Mouse (Mus musculus): ENCODE results near the gene Pogz. TPM values are rescaled to one million over a fixed set of nuclear protein-coding genes. Genes with fewer than 3 reads are reported as not detected.

Pogz gene
- polyA plus RNA-seq, 1 experiment from 2014 or later: 9.2 TPM

DNA sequence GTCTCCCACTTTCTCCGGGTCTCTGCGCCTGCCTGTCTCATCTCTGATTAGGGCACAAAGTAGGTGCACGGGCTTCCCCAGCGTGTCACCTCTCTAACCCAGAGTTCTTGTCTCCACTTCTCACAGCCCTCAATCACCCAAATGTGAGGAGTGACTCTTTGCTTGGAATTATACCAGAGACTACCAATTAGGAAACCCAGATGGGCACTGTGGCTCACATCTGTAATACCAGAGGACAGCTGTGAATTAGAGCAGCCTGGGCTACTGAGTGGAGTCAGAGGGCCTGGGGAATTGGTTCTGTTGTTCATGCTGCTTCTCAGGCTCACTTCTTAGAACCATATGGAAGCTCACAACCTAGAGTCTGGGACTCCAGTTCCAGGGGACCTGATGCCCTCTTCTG, 32.4 kb upstream of the Pogz start:
- H3K27me3 ChIP-seq (replicated peaks; ENCODE audit: control insufficient read depth, insufficient read depth, low read length): no peaks in the 10 kb centered on the region
- H3K4me1 ChIP-seq (ENCODE audit: control insufficient read depth, insufficient read depth, low read length): 0 out of 2 replicates have a peak, but pooled peaks cover 4% of the 10 kb centered on the region
- no peaks in the 10 kb centered on the region for H3K36me3 ChIP-seq (ENCODE audit: control insufficient read depth, insufficient read depth, low read length)
- H3K4me2 ChIP-seq (ENCODE audit: low read depth, low read length): no peak overlapping the region
- no peak overlapping the region for H3K9ac ChIP-seq (ENCODE audit: low read depth, low read length)
- 87% methylated on average over 4 of the region's 4 CpGs for WGBS
- ATAC-seq: no peak
- no peak overlapping the region for H3K4me3 ChIP-seq (ENCODE audit: low read length)
- no peak overlapping the region for H3K27ac ChIP-seq (ENCODE audit: low read length)
- no peaks in the 10 kb centered on the region for H3K9me3 ChIP-seq (ENCODE audit: control insufficient read depth, low read length)

- Histone ChIP-seq H3K4me1 (ENCODE audit: control insufficient read depth, insufficient read depth, low read length) (0 out of 2 replicates have a peak, but pooled peaks cover 4% of the 10 kb centered on the region), H3K27ac (ENCODE audit: low read length) (no peak overlapping the region), H3K9me3 (ENCODE audit: control insufficient read depth, low read length) (no peaks in the 10 kb centered on the region), H3K4me3 (ENCODE audit: low read length) (no peak overlapping the region), H3K4me2 (ENCODE audit: low read depth, low read length) (no peak overlapping the region), H3K27me3 (replicated peaks; ENCODE audit: control insufficient read depth, insufficient read depth, low read length) (no peaks in the 10 kb centered on the region), H3K36me3 (ENCODE audit: control insufficient read depth, insufficient read depth, low read length) (no peaks in the 10 kb centered on the region), H3K9ac (ENCODE audit: low read depth, low read length) (no peak overlapping the region)
- 52% methylated on average over 1 of the region's 1 CpGs for WGBS
- no peak for ATAC-seq
Measured at GRCm38 (mm10) chr3:94808296-94808695, 29.1 kb upstream of the Pogz start.

DNA sequence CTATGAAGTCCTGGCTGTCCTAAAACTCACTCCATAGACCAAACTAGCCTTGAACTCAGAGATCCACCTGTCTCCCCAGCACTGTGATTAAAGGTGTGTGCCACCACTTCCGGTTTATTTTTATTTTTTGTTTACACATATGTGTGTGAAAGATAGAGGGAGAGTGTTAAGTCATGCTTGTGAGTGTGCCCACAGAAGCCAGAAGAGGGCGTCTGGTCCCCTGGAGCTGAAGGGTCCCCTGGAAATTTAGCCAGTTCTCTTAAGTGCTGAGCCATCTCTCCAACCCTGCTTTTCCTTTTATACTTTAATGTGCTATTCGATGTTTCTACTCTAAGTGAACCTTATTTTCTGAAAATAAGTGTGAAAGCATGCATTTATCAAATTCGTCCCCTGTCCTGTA, 25.7 kb upstream of the Pogz start:
- 22% methylated on average over 4 of the region's 4 CpGs for WGBS
- no peak overlapping the region for H3K9ac ChIP-seq (ENCODE audit: low read depth, low read length)
- H3K9me3 ChIP-seq (ENCODE audit: control insufficient read depth, low read length): no peaks in the 10 kb centered on the region
- no peak overlapping the region for H3K27ac ChIP-seq (ENCODE audit: low read length)
- ATAC-seq: no peak
- no peaks in the 10 kb centered on the region for H3K36me3 ChIP-seq (ENCODE audit: control insufficient read depth, insufficient read depth, low read length)
- no peak overlapping the region for H3K4me3 ChIP-seq (ENCODE audit: low read length)
- H3K27me3 ChIP-seq (replicated peaks; ENCODE audit: control insufficient read depth, insufficient read depth, low read length): no peaks in the 10 kb centered on the region
- H3K4me1 ChIP-seq (ENCODE audit: control insufficient read depth, insufficient read depth, low read length): no peaks in the 10 kb centered on the region
- H3K4me2 ChIP-seq (ENCODE audit: low read depth, low read length): no peak overlapping the region

DNA sequence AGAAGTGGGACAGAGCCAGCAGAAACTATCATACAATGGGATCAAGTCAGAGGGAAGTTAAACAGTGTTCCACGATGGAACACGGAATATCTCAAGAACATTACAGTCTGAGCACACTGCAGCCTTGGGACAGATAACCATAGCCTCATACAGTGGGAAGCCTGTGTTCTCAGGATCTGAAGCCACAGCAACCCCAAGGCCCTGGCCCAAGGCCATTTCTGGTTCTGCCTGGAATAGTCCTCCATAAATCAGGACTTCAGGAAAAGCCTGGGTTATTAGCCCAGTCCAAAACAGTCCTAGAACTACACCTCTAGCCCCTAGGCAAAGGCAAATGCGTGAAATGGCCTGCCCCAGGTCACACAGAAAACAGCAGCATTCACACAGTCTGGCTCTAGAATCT, 23.7 kb upstream of the Pogz start:
- Histone ChIP-seq H3K27ac (ENCODE audit: low read length) (no peak overlapping the region), H3K4me3 (ENCODE audit: low read length) (no peak overlapping the region), H3K36me3 (ENCODE audit: control insufficient read depth, insufficient read depth, low read length) (no peaks in the 10 kb centered on the region), H3K4me2 (ENCODE audit: low read depth, low read length) (no peak overlapping the region), H3K4me1 (ENCODE audit: control insufficient read depth, insufficient read depth, low read length) (no peaks in the 10 kb centered on the region), H3K27me3 (replicated peaks; ENCODE audit: control insufficient read depth, insufficient read depth, low read length) (no peaks in the 10 kb centered on the region), H3K9me3 (ENCODE audit: control insufficient read depth, low read length) (no peaks in the 10 kb centered on the region), H3K9ac (ENCODE audit: low read depth, low read length) (no peak overlapping the region)
- WGBS: 75% methylated on average over 3 of the region's 3 CpGs
- ATAC-seq: 0 out of 2 replicates have a peak, but pooled peaks have one; percentile 17

DNA sequence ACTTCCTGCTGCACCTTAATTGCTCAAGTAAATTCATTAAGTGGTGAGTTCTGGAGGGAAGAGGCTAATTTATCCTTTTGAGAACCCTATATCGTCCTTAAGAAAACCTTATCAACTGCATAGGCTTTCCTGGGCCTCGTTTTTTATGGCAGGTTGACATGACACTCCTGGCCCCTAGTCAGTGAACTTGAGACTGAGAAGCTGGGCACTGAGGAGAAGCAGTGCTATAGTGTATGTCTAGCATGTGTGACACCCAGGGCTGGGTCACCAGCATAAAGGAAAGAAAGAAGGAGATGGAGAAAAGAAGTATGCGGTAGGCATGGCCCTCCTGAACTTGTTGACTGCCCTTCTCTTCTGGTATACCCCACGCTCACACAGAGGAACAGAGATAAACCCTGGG, 23.3 kb upstream of the Pogz start:
- Histone ChIP-seq H3K9ac (ENCODE audit: low read depth, low read length) (no peak overlapping the region), H3K4me2 (ENCODE audit: low read depth, low read length) (no peak overlapping the region), H3K4me3 (ENCODE audit: low read length) (no peak overlapping the region), H3K27me3 (replicated peaks; ENCODE audit: control insufficient read depth, insufficient read depth, low read length) (no peaks in the 10 kb centered on the region), H3K9me3 (ENCODE audit: control insufficient read depth, low read length) (no peaks in the 10 kb centered on the region), H3K36me3 (ENCODE audit: control insufficient read depth, insufficient read depth, low read length) (no peaks in the 10 kb centered on the region), H3K4me1 (ENCODE audit: control insufficient read depth, insufficient read depth, low read length) (no peaks in the 10 kb centered on the region), H3K27ac (ENCODE audit: low read length) (no peak overlapping the region)
- peak; percentile 88 for ATAC-seq
- 57% methylated on average over 4 of the region's 4 CpGs for WGBS

DNA sequence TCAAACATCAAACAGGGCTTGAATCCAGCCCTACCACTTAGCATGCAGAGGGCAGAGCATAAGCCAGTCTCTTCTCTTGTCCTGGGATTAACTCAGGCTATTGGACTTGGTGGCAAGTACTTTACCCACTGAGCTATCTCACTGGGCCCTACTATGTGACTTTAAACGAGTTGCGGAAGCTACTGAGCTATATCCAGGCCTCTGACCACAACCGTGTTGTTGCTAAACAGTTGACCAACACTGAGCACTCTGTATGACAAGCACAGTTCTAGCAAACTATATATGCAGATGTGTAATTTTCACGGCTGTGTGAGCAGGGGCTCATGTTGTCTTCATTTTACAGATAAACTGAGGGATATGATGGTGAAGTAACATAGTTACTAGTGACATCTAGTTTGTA, 22.7 kb upstream of the Pogz start:
- no peaks in the 10 kb centered on the region for H3K4me1 ChIP-seq (ENCODE audit: control insufficient read depth, insufficient read depth, low read length)
- WGBS: 84% methylated on average over 4 of the region's 4 CpGs

DNA sequence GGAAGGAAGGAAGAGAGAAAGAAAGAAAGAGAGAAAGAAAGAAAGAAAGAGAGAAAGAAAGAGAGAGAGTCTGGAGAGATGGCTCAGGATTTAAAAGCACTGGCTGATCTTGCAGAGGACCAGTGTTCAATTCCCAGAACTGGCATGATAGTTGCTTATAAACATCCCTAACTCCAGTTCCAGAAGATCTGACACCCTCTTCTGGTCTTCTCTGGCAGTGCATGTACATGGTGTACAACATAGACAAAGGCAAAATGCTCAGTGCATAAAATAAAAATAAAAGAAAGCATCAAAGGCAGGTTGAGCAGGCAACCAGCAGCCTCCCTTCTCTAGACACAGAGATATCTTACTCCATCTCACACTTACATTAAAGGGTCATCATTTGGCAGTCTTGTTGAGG, 21.8 kb upstream of the Pogz start:
- no peak for ATAC-seq
- H3K9me3 ChIP-seq (ENCODE audit: control insufficient read depth, low read length): no peaks in the 10 kb centered on the region
- no peaks in the 10 kb centered on the region for H3K27me3 ChIP-seq (replicated peaks; ENCODE audit: control insufficient read depth, insufficient read depth, low read length)
- H3K4me1 ChIP-seq (ENCODE audit: control insufficient read depth, insufficient read depth, low read length): no peaks in the 10 kb centered on the region
- no peak overlapping the region for H3K4me3 ChIP-seq (ENCODE audit: low read length)
- H3K36me3 ChIP-seq (ENCODE audit: control insufficient read depth, insufficient read depth, low read length): no peaks in the 10 kb centered on the region
- no peak overlapping the region for H3K9ac ChIP-seq (ENCODE audit: low read depth, low read length)
- H3K4me2 ChIP-seq (ENCODE audit: low read depth, low read length): no peak overlapping the region
- no peak overlapping the region for H3K27ac ChIP-seq (ENCODE audit: low read length)

More for the DNA sequence above, 22.7 kb upstream of the Pogz start:
- H3K9me3 ChIP-seq (ENCODE audit: control insufficient read depth, low read length): no peaks in the 10 kb centered on the region
- H3K27me3 ChIP-seq (replicated peaks; ENCODE audit: control insufficient read depth, insufficient read depth, low read length): no peaks in the 10 kb centered on the region
- H3K9ac ChIP-seq (ENCODE audit: low read depth, low read length): no peak overlapping the region
- H3K27ac ChIP-seq (ENCODE audit: low read length): no peak overlapping the region
- ATAC-seq: no peak
- no peak overlapping the region for H3K4me3 ChIP-seq (ENCODE audit: low read length)
- H3K36me3 ChIP-seq (ENCODE audit: control insufficient read depth, insufficient read depth, low read length): no peaks in the 10 kb centered on the region
- H3K4me2 ChIP-seq (ENCODE audit: low read depth, low read length): no peak overlapping the region

GRCm38 (mm10) chr3:94817731-94818130, 19.6 kb upstream of the Pogz start:
- no peaks in the 10 kb centered on the region for H3K27me3 ChIP-seq (replicated peaks; ENCODE audit: control insufficient read depth, insufficient read depth, low read length)
- no peak overlapping the region for H3K27ac ChIP-seq (ENCODE audit: low read length)
- ATAC-seq: no peak
- no peak overlapping the region for H3K4me3 ChIP-seq (ENCODE audit: low read length)
- H3K4me1 ChIP-seq (ENCODE audit: control insufficient read depth, insufficient read depth, low read length): peaks cover 3% of the 10 kb centered on the region; the same call in 1 of the 2 replicates
- H3K9ac ChIP-seq (ENCODE audit: low read depth, low read length): no peak overlapping the region
- 83% methylated on average over 2 of the region's 2 CpGs for WGBS
- H3K36me3 ChIP-seq (ENCODE audit: control insufficient read depth, insufficient read depth, low read length): no peaks in the 10 kb centered on the region
- H3K4me2 ChIP-seq (ENCODE audit: low read depth, low read length): no peak overlapping the region
- H3K9me3 ChIP-seq (ENCODE audit: control insufficient read depth, low read length): no peaks in the 10 kb centered on the region

DNA sequence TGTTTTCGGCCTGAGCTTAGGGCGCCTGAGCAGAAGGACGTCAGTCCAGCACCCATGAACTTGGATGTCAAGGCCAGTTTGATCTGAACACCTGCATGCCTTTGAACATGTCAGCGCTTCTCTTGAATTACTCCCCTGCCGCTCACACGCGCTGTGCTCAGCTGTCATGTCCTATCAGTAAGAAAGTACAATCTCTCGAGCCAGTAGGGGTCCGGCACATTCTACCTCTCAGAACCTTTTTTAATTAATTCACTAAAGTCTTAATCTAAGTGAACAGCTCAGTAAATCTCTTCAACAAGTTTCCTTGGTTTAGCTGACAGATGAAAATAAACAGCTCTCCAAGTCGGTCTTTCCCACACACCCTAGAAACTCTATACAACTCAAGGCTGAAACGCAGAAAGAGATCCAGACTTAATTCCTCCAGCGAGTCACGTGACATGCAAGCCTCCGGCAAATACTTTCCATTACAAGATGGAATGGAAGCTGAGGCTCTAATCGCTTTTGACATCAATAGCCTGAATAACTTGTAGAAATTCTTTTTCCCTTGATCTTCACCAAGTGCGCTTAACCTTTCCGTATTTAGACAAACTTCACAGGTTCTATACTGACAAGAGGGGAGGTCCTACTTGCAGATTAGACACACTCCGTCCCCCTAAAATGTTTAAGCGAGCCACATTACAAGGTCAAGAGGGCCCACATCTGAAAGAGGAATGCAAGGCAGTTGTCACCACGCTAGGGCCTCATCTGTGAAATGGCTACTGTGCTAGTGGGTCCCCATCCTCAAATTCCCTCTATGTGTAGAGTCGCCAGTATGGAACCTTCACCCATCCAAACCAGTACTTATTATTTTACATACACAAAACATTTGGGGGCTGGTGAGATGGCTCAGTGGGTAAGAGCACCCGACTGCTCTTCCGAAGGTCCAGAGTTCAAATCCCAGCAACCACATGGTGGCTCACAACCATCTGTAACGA, 17.6 kb upstream of the Pogz start:
- no peaks in the 10 kb centered on the region for H3K36me3 ChIP-seq (ENCODE audit: control insufficient read depth, insufficient read depth, low read length)
- ATAC-seq: no peak
- no peak overlapping the region for H3K4me2 ChIP-seq (ENCODE audit: low read depth, low read length)
- H3K9me3 ChIP-seq (ENCODE audit: control insufficient read depth, low read length): no peaks in the 10 kb centered on the region
- H3K27me3 ChIP-seq (replicated peaks; ENCODE audit: control insufficient read depth, insufficient read depth, low read length): no peaks in the 10 kb centered on the region
- no peak overlapping the region for H3K4me3 ChIP-seq (ENCODE audit: low read length)
- H3K4me1 ChIP-seq (ENCODE audit: control insufficient read depth, insufficient read depth, low read length): peaks cover 3% of the 10 kb centered on the region; the same call in 1 of the 2 replicates
- H3K27ac ChIP-seq (ENCODE audit: low read length): no peak overlapping the region
- no peak overlapping the region for H3K9ac ChIP-seq (ENCODE audit: low read depth, low read length)
- 69% methylated on average over 23 of the region's 24 CpGs for WGBS

Data from intestine, embryonic 16.5 days (tissue).